Mouse (Mus musculus) small intestine, adult 2 months (tissue): Measurements from ENCODE around the gene Cyp1a1.

ENCODE experiments used
- CTCF ChIP-seq: fragments of 200-500 bp; IDR thresholded peaks from 2 replicates; pipeline ENCODE4 v1.5.1; 2012; ENCODE audit warnings: low read depth, mild to moderate bottlenecking, control low read depth, inconsistent platforms, low read length, moderate library complexity, mixed read lengths; ENCODE audit not compliant: insufficient replicate concordance, insufficient read length; ENCODE audit errors: extremely low read depth
- POLR2A ChIP-seq: fragments of 200-500 bp; IDR thresholded peaks from 2 replicates; pipeline ENCODE4 v1.6.1; 2012; ENCODE audit warnings: low read depth, mild to moderate bottlenecking, control low read depth, inconsistent platforms, low read length, moderate library complexity

- TF ChIP-seq POLR2A (no peak), CTCF (no peak)
Measured at GRCm38 (mm10) chr9:57723796-57724195, 36.1 kb downstream of the Cyp1a1 start.
